Mouse (Mus musculus) E14TG2a.4 (cell line): ENCODE measurements around the gene Iba57.

Experiments used
- H3K27me3 ChIP-seq: 2 replicates; pipeline ENCODE4 v1.6.1; 2014; ENCODE audit warnings: low read length, control low read depth; ENCODE audit not compliant: insufficient read depth
- H3K36me3 ChIP-seq: 2 replicates; pipeline ENCODE4 v1.6.1; 2014; ENCODE audit warnings: low read length, control low read depth; ENCODE audit not compliant: insufficient read depth
- H3K4me1 ChIP-seq: replicated peaks from 2 replicates; pipeline ENCODE4 v1.6.1; 2014; ENCODE audit warnings: low read depth, low read length, control low read depth
- H3K4me3 ChIP-seq: replicated peaks from 2 replicates; pipeline ENCODE4 v1.5.1; 2014; ENCODE audit warnings: mild to moderate bottlenecking, low read length
- H3K9me3 ChIP-seq: 2 replicates; pipeline ENCODE4 v1.6.1; 2014; ENCODE audit warnings: low read length, control low read depth
- CTCF ChIP-seq: conservative IDR thresholded peaks from 2 replicates; pipeline ENCODE4 v1.5.1; 2014; ENCODE audit warnings: low read length
- NANOG ChIP-seq: IDR thresholded peaks from 2 replicates; pipeline ENCODE4 v1.6.1; 2014; ENCODE audit warnings: borderline replicate concordance, low read length, mixed read lengths
- POU5F1 ChIP-seq: IDR thresholded peaks from 2 replicates; pipeline ENCODE4 v1.6.1; 2014; ENCODE audit warnings: low read length, borderline replicate concordance

Iba57 gene

DNA sequence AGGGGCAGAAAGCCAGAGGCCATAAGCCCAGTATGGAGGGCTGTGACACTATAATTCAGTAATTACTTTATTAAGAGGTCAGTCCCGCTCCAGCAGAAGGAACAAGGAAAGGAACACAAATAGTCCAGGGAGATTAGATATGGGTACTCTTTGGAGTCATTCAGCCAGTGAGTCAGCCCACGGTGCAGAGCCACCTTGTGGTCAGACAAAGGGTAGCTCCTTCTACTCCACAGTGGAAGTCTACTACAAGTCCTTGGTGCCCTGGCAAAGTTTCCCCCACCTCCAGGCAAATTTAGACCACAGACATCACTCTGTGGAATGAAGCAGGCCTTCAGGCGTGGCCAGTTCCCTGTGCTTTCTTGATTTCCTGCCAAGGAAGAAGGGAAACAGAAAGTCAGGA is 20.3 kb upstream of the Iba57 start:
- Histone ChIP-seq H3K9me3 (no peaks in the 10 kb centered on the region), H3K4me1 (peaks cover 42% of the 10 kb centered on the region), H3K36me3 (peaks cover 71% of the 10 kb centered on the region), H3K4me3 (no peak overlapping the region), H3K27me3 (peaks cover 9% of the 10 kb centered on the region)
- TF ChIP-seq CTCF, result peak; percentile 34
- TF ChIP-seq NANOG, result no peak
- no peak for TF ChIP-seq POU5F1

DNA sequence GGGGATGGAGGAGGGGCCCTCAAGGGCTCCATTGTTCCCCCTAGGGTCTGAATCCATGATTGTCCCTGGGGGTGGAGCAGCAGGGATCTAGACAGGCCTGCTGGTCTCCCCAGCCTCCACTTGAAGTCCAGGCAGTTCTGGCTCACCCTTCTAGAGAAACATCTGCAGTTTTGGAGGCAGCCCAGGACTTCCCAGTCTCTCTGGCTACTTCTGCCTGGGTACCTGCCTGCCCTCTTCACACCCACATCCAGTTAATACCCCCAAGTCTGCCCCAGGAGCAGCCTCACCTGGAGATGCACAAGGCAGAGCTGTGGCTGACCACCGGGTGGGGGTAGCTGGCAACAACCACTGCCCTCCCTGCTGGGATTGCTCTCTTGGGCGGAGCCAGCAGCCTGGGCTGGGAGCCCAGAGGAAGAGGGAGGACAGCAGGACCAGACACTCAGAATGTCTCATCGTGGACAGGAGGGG is 19.4 kb upstream of the Iba57 start, which contains the start of gene Gjc2:
Gene Gjc2, minus strand, starts transcription at position 350 of the 468 bp plus-strand sequence.
- Histone ChIP-seq H3K9me3 (no peaks in the 10 kb centered on the region), H3K27me3 (peaks cover 18% of the 10 kb centered on the region), H3K36me3 (peaks cover 63% of the 10 kb centered on the region), H3K4me1 (peaks cover 34% of the 10 kb centered on the region), H3K4me3 (no peak within 1 kb of the TSS)
- TF ChIP-seq POU5F1, result no peak
- TF ChIP-seq CTCF, result no peak
- TF ChIP-seq NANOG, result no peak

DNA sequence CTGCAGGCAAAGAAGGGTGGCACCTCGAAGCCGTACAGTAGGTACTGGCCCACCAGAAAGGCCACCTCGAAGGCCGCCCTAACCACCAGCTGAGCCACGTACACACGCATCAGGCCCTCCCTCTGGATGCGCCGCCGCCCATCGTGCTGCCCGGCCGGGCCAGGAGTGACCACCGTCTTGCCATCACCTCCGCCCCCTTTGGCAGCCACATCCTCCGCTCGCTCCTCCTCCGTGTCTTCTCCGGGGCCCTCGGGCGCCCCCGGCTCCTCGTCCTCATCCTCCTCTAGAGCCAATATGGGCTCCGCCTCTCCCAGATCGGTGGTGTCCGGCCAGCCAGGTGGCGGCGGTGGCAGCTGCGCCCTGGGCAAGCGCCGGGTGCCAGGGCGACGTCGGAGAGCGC is 13.4 kb upstream of the Iba57 start:
- peaks cover 9% of the 10 kb centered on the region for H3K4me1 ChIP-seq
- H3K27me3 ChIP-seq, result peaks cover 66% of the 10 kb centered on the region
- no peaks in the 10 kb centered on the region for H3K9me3 ChIP-seq
- peaks cover 5% of the 10 kb centered on the region; the same call in 1 of the 2 replicates for H3K36me3 ChIP-seq
- H3K4me3 ChIP-seq, result peak overlapping the region; percentile 73
- TF ChIP-seq CTCF (no peak), NANOG (no peak), POU5F1 (no peak)

DNA sequence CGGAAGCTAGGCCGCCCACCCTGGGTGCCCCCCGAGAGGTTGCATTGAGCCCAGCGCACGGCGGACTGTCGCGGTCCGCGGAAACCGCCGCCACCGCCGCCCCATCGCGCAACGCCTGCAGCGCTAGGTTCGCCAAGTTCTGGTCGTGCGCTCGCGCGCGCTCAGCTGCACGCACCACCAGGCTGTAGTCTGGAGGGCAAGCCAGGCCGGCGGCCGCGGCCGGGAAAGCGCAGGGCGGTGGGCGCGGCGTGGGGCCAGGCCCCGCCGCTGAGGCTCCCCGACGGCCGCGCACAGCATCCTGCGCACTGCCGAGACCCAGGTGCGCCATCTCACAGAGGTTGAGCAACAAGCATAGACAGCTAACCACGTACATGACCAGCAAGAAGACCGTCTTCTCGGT is 12.9 kb upstream of the Iba57 start:
- H3K4me3 ChIP-seq, result peak overlapping the region; percentile 73
- H3K9me3 ChIP-seq, result no peaks in the 10 kb centered on the region
- peaks cover 67% of the 10 kb centered on the region for H3K27me3 ChIP-seq
- peaks cover 9% of the 10 kb centered on the region for H3K4me1 ChIP-seq
- TF ChIP-seq NANOG (no peak), CTCF (no peak), POU5F1 (no peak)
- peaks cover under 1% of the 10 kb centered on the region; the same call in 1 of the 2 replicates for H3K36me3 ChIP-seq

DNA sequence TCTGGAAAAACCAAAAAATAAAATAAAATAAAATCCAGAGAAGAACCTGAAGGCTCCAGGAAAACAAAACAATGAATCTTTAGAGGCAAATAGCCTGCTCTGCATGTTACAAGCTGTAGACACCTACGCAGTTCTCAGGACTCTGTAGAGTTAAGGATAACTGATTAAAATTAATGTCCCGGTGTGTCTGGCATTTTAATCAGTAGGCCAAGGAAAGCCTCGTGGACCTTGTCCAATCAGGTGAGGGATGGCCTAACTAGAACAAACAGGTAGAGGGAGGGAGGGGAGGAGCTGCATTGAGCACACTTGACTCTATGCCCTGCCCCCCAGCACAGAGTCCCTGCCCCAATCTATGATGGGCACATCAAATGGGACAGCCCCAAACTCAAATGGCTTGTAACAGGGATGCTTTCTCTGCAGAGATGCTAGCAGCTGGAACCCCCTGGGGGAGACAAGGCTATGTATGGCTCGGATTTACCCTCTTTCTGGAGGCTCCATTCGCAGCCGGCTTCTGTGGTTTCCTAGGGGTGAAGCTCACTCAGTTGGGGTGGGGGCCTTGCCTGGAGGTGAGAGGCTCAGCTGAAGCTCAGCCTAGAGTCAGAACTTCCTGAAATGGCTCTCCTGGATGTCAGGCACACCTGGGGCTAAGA is 10.8 kb upstream of the Iba57 start:
- Histone ChIP-seq H3K4me1 (peaks cover 9% of the 10 kb centered on the region), H3K36me3 (no peaks in the 10 kb centered on the region), H3K4me3 (no peak overlapping the region), H3K9me3 (no peaks in the 10 kb centered on the region), H3K27me3 (peaks cover 62% of the 10 kb centered on the region)
- TF ChIP-seq NANOG (no peak), CTCF (no peak), POU5F1 (no peak)

DNA sequence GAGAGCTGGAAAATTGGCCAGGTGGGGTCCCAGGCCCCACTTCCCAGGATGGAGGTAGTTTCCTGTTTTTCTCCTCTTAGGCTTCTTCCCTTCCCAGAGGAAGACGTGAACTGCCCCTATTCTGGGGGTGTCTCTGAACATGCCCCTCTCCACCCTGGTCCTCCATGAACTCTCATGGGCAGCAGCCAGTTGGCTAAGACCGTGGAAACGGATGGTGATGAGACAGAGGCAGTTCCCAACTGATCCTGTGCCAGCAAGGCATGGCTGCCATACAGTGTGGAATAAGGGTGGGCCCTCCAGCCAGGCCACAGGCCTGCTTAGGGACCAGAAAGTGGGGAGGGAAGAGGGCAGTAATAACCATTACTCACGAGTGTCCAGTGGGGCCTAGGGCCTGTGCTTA is 7.0 kb upstream of the Iba57 start:
- H3K4me3 ChIP-seq, result no peak overlapping the region
- peaks cover 25% of the 10 kb centered on the region for H3K27me3 ChIP-seq
- H3K36me3 ChIP-seq, result no peaks in the 10 kb centered on the region
- no peak for TF ChIP-seq POU5F1
- no peak for TF ChIP-seq CTCF
- no peak for TF ChIP-seq NANOG
- no peaks in the 10 kb centered on the region for H3K9me3 ChIP-seq
- H3K4me1 ChIP-seq, result peaks cover 10% of the 10 kb centered on the region

DNA sequence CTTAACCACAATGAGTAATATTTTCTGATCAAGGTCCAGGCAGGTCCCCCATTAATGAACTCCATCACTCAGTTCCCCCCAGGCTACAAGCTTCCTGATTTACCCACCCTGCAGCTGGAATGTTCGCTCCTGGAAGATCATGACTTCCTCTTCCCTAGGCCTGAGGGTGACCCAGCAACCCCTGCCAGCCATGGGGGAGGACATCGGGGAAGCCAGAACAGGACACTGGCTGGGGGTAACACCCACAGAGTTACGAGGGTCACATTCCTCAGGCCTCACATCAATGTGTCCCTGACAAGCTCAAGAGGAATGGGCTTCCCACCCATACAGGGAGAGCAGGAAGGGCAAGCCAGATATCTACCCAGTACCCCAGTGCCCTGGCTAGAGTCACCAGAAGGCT is 6.3 kb upstream of the Iba57 start:
- Histone ChIP-seq H3K27me3 (peaks cover 18% of the 10 kb centered on the region), H3K4me3 (no peak overlapping the region), H3K36me3 (no peaks in the 10 kb centered on the region), H3K4me1 (peaks cover 10% of the 10 kb centered on the region), H3K9me3 (no peaks in the 10 kb centered on the region)
- TF ChIP-seq CTCF (no peak), POU5F1 (no peak), NANOG (no peak)

DNA sequence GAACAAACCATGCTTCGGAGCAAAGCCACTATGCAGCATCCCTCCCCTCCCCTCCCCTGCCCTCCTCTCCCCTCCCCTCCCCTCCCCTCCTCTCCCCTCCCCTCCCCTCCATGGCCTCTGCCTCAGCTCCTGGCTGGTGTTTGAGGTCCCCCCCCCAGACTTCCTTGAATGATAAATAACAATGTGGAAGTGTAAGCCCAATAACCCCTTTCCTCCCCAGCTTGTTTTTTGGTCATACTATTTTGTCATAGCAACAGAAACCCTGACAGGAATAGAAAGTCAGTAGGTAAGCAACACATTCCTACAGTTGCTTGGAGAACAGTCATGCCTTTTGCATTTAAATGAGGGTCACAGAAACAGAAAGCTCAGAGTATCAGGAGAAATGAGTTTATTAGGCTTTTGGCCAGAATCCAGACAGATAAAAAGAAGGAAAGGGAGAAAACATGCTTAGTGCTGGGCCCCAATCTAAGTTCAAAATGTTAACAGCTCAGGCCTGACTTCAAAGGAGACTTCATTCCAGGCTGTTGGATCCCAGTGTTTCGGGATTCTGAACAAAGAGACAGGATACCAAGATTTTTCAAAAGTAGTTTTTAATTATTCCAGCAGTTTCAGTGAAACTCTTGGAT is 2.2 kb upstream of the Iba57 start:
- Histone ChIP-seq H3K36me3 (no peaks in the 10 kb centered on the region), H3K27me3 (no peaks in the 10 kb centered on the region), H3K4me1 (peaks cover 30% of the 10 kb centered on the region), H3K4me3 (no peak overlapping the region), H3K9me3 (no peaks in the 10 kb centered on the region)
- no peak for TF ChIP-seq POU5F1
- no peak for TF ChIP-seq NANOG
- TF ChIP-seq CTCF, result no peak

DNA sequence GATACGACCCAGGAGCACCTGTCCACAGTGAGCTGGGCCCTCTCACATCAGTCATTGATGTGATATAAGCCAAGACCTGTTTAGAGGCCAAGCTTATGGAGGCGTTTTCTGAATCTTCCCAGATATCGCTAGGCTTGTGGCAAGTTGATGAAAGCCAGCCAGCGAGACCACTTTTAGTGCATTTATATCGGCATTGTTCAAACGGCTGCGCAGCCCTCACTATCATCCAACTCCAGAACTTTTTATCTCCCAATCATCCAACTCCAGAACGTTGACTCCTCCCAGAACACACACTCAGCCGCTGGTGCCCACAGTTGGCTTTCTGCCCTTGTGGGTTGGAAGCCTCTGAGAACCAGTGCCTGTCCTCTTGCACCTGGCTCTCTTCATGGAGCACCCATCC is 845 bp upstream of the Iba57 start:
- H3K4me3 ChIP-seq, result peak overlapping the region; percentile 87
- H3K4me1 ChIP-seq, result peaks cover 36% of the 10 kb centered on the region
- no peak for TF ChIP-seq NANOG
- no peak for TF ChIP-seq CTCF
- no peak for TF ChIP-seq POU5F1
- no peaks in the 10 kb centered on the region for H3K36me3 ChIP-seq
- no peaks in the 10 kb centered on the region for H3K27me3 ChIP-seq
- H3K9me3 ChIP-seq, result no peaks in the 10 kb centered on the region
